Comparison of ENCODE assay signal across 30 mouse cellular contexts in genomic region chr17:8621906-8622305, GRCm38 (mm10). TPM values are rescaled to one million over a fixed set of nuclear protein-coding genes. Genes with fewer than 3 reads are reported as not detected.
DNase-seq lines count a peak whose midpoint lies in the region; ATAC-seq lines count a peak whose summit lies in the region.
"Had no signal": no experiment of that assay in that cellular context is flagged by ENCODE, and none has a peak within 500 bp of the region (broad histone marks: within the 10 kb centered on the region; RNA-seq: fewer than 3 reads in every experiment).

No protein-coding gene starts in this region.

- peaks cover 5% of the 10 kb centered on the region; the same call in 1 of the 2 replicates for H3K27me3 ChIP-seq in kidney, embryonic 16.5 days (ENCODE audit: insufficient read depth, low read length)
- H3K27me3 ChIP-seq in kidney, embryonic 15.5 days = peaks cover 27% of the 10 kb centered on the region; the same call in 1 of the 2 replicates
- H3K27me3 ChIP-seq in midbrain, embryonic 11.5 days (ENCODE audit: control insufficient read depth, insufficient read depth, low read length) = no peaks in the 10 kb centered on the region
- no peaks in the 10 kb centered on the region for H3K27me3 ChIP-seq in midbrain, embryonic 13.5 days
- H3K27me3 ChIP-seq in limb, embryonic 12.5 days = no peaks in the 10 kb centered on the region; the same call in 1 of the 2 replicates
- H3K27me3 ChIP-seq: stomach, embryonic 15.5 days had no signal

- H3K4me1 ChIP-seq in kidney, embryonic 16.5 days (ENCODE audit: insufficient read depth, low read length) = peaks cover 10% of the 10 kb centered on the region
- peaks cover 20% of the 10 kb centered on the region for H3K4me1 ChIP-seq in kidney, embryonic 15.5 days
- no peaks in the 10 kb centered on the region for H3K4me1 ChIP-seq in midbrain, embryonic 11.5 days (ENCODE audit: control insufficient read depth, insufficient read depth, low read length)
- peaks cover 6% of the 10 kb centered on the region for H3K4me1 ChIP-seq in midbrain, embryonic 13.5 days (replicated peaks)
- peaks cover 29% of the 10 kb centered on the region for H3K4me1 ChIP-seq in limb, embryonic 12.5 days (replicated peaks)
- H3K4me1 ChIP-seq: liver, embryonic 12.5 days; stomach, embryonic 15.5 days had no signal

- no peak overlapping the region for H3K4me3 ChIP-seq in kidney, embryonic 16.5 days (ENCODE audit: low read length)
- H3K4me3 ChIP-seq in kidney, embryonic 15.5 days (replicated peaks) = no peak overlapping the region
- H3K4me3 ChIP-seq in midbrain, embryonic 11.5 days (ENCODE audit: low read depth, low read length) = no peak overlapping the region
- H3K4me3 ChIP-seq in midbrain, embryonic 13.5 days (replicated peaks) = no peak overlapping the region
- H3K4me3 ChIP-seq in limb, embryonic 12.5 days (replicated peaks) = no peak overlapping the region
- H3K4me3 ChIP-seq: hindbrain, embryonic 12.5 days; left cerebral cortex, adult 2 months; liver, embryonic 12.5 days; neural tube, embryonic 13.5 days; stomach, embryonic 15.5 days had no signal

- no peaks in the 10 kb centered on the region for H3K9me3 ChIP-seq in kidney, embryonic 16.5 days (ENCODE audit: low read length)
- H3K9me3 ChIP-seq in kidney, embryonic 15.5 days (replicated peaks) = no peaks in the 10 kb centered on the region
- no peaks in the 10 kb centered on the region for H3K9me3 ChIP-seq in midbrain, embryonic 11.5 days (ENCODE audit: control insufficient read depth, low read length)
- H3K9me3 ChIP-seq in midbrain, embryonic 13.5 days = no peaks in the 10 kb centered on the region
- H3K9me3 ChIP-seq in limb, embryonic 12.5 days = no peaks in the 10 kb centered on the region
- H3K9me3 ChIP-seq: hindbrain, embryonic 12.5 days; liver, embryonic 12.5 days; neural tube, embryonic 13.5 days; stomach, embryonic 15.5 days had no signal

- ATAC-seq in kidney, embryonic 16.5 days (ENCODE audit: low FRiP score, low TSS enrichment) = no peak
- ATAC-seq in kidney, embryonic 15.5 days (replicated peaks; ENCODE audit: low FRiP score) = no peak
- ATAC-seq in midbrain, embryonic 11.5 days (ENCODE audit: low FRiP score) = no peak
- no peak for ATAC-seq in midbrain, embryonic 13.5 days
- ATAC-seq in limb, embryonic 12.5 days (ENCODE audit: insufficient number of reproducible peaks, insufficient read depth, low FRiP score, low TSS enrichment, low read depth) = no peak
- ATAC-seq: forebrain, postnatal 0 days; liver, embryonic 12.5 days had no signal

- peak; percentile 24 for DNase-seq in gastrocnemius, postnatal 14 days
- no peak for DNase-seq in gastrocnemius, postnatal 25 days
- DNase-seq in midbrain, embryonic 11.5 days (ENCODE audit: low spot score, missing footprints) = peak; percentile 41
- no peak for DNase-seq in lung, postnatal 4 days
- DNase-seq: adrenal gland, postnatal 25 days; cerebellum, adult 9-10 months; forebrain, postnatal 0 days; heart, postnatal 10 days; kidney, postnatal 14 days; lung, adult 18-20 months; lung, postnatal 10 days; midbrain, embryonic 14.5 days; thymus, adult 2 months; thymus, postnatal 4 days had no signal

- intact Hi-C loops in gastrocnemius, postnatal 14 days (cut with DNase I; ENCODE audit: low total_unique reads) = no loop called here

- WGBS in kidney, embryonic 16.5 days = 11% methylated on average over 6 of the region's 6 CpGs
- WGBS in kidney, embryonic 15.5 days = 18% methylated on average over 6 of the region's 6 CpGs
- WGBS in midbrain, embryonic 11.5 days = 58% methylated on average over 6 of the region's 6 CpGs
- WGBS in midbrain, embryonic 13.5 days = 62% methylated on average over 6 of the region's 6 CpGs
- WGBS in limb, embryonic 12.5 days = 22% methylated on average over 6 of the region's 6 CpGs

- peak overlapping the region; percentile 8; the same call in 1 of the 2 replicates for H3K4me2 ChIP-seq in kidney, embryonic 16.5 days (replicated peaks; ENCODE audit: low read depth, low read length)
- H3K4me2 ChIP-seq in kidney, embryonic 15.5 days = no peak overlapping the region
- H3K4me2 ChIP-seq in midbrain, embryonic 11.5 days = no peak overlapping the region
- no peak overlapping the region for H3K4me2 ChIP-seq in midbrain, embryonic 13.5 days (replicated peaks)
- 0 out of 2 replicates have a peak overlapping the region, but pooled peaks have one; percentile 4 for H3K4me2 ChIP-seq in limb, embryonic 12.5 days
- H3K4me2 ChIP-seq: heart, embryonic 11.5 days; hindbrain, embryonic 12.5 days; liver, embryonic 12.5 days; neural tube, embryonic 13.5 days; stomach, embryonic 15.5 days had no signal

- no peak overlapping the region for H3K27ac ChIP-seq in kidney, embryonic 16.5 days (ENCODE audit: low read length)
- no peak overlapping the region for H3K27ac ChIP-seq in kidney, embryonic 15.5 days
- H3K27ac ChIP-seq in midbrain, embryonic 11.5 days (ENCODE audit: low read depth, low read length) = no peak overlapping the region
- H3K27ac ChIP-seq in midbrain, embryonic 13.5 days = no peak overlapping the region
- H3K27ac ChIP-seq in limb, embryonic 12.5 days = peak overlapping the region; percentile 77; the same call in 1 of the 2 replicates
- H3K27ac ChIP-seq: hindbrain, embryonic 12.5 days; left cerebral cortex, adult 2 months; liver, embryonic 12.5 days; neural tube, embryonic 13.5 days; stomach, embryonic 15.5 days had no signal

- no peaks in the 10 kb centered on the region for H3K36me3 ChIP-seq in kidney, embryonic 16.5 days (ENCODE audit: insufficient read depth, low read length)
- H3K36me3 ChIP-seq in kidney, embryonic 15.5 days = no peaks in the 10 kb centered on the region
- H3K36me3 ChIP-seq in midbrain, embryonic 11.5 days (ENCODE audit: control insufficient read depth, insufficient read depth, low read length) = no peaks in the 10 kb centered on the region
- no peaks in the 10 kb centered on the region for H3K36me3 ChIP-seq in midbrain, embryonic 13.5 days
- H3K36me3 ChIP-seq in limb, embryonic 12.5 days = no peaks in the 10 kb centered on the region
- H3K36me3 ChIP-seq: hindbrain, embryonic 12.5 days; liver, embryonic 12.5 days; neural tube, embryonic 13.5 days; stomach, embryonic 15.5 days had no signal

- H3K9ac ChIP-seq in kidney, embryonic 16.5 days (replicated peaks; ENCODE audit: low read length) = no peak overlapping the region
- H3K9ac ChIP-seq in kidney, embryonic 15.5 days = no peak overlapping the region
- H3K9ac ChIP-seq in midbrain, embryonic 11.5 days (ENCODE audit: low read length) = no peak overlapping the region
- no peak overlapping the region for H3K9ac ChIP-seq in midbrain, embryonic 13.5 days (replicated peaks)
- no peak overlapping the region for H3K9ac ChIP-seq in limb, embryonic 12.5 days (replicated peaks)
- H3K9ac ChIP-seq: forebrain, postnatal 0 days; hindbrain, embryonic 12.5 days; liver, embryonic 12.5 days; neural tube, embryonic 13.5 days; stomach, embryonic 15.5 days had no signal

RNA-seq across cellular contexts. Expression of gene Gm17087, which starts 55.2 kb away (rescaled TPM):
- total RNA-seq in gastrocnemius, postnatal 14 days (2021) = not detected
- not detected for total RNA-seq in gastrocnemius, postnatal 25 days (2021)
- not detected in 2 replicates for polyA plus RNA-seq in kidney, embryonic 16.5 days (2015; fragmentation: Nextera tagmentation; extraction: Ambion mirVana)
- polyA plus RNA-seq in kidney, embryonic 15.5 days (2015; fragmentation: Nextera tagmentation; extraction: Ambion mirVana) = not detected in 2 replicates
- not detected in 2 replicates for polyA plus RNA-seq in midbrain, embryonic 11.5 days (2014; fragmentation: Nextera tagmentation; extraction: Ambion mirVana)
- polyA plus RNA-seq in midbrain, embryonic 13.5 days (2015; fragmentation: Nextera tagmentation; extraction: Ambion mirVana) = not detected in 2 replicates
- polyA plus RNA-seq in limb, embryonic 12.5 days (2016; fragmentation: Nextera tagmentation; extraction: Ambion mirVana) = not detected in 2 replicates
- total RNA-seq: adrenal gland, postnatal 25 days; ES-E14; forebrain, postnatal 0 days; heart, postnatal 10 days; left cerebral cortex, adult 2 months; left cerebral cortex, postnatal 36 days had no signal
- polyA plus RNA-seq: brain, embryonic 14.5 days; embryonic facial prominence, embryonic 11.5 days; forebrain, embryonic 11.5 days; forebrain, postnatal 0 days; gonadal fat pad, adult 2 months; heart, embryonic 11.5 days; hindbrain, embryonic 12.5 days; liver, embryonic 12.5 days; midbrain, embryonic 14.5 days; neural tube, embryonic 13.5 days; thymus, adult 2 months had no signal

Comparison
In these comparisons a context has a peak if more than half of its experiments do, and no peak if none do; other contexts are left out.
1. DNase-seq: peak in gastrocnemius, postnatal 14 days (single experiment) and midbrain, embryonic 11.5 days (single experiment); none in gastrocnemius, postnatal 25 days (single experiment) and lung, postnatal 4 days (0 of 2).
2. H3K4me2 ChIP-seq: peak in kidney, embryonic 16.5 days (single experiment) and limb, embryonic 12.5 days (single experiment); none in kidney, embryonic 15.5 days (single experiment), midbrain, embryonic 11.5 days (single experiment) and midbrain, embryonic 13.5 days (single experiment).